Mouse (Mus musculus): ENCODE data around the gene Ckap4.

DNA sequence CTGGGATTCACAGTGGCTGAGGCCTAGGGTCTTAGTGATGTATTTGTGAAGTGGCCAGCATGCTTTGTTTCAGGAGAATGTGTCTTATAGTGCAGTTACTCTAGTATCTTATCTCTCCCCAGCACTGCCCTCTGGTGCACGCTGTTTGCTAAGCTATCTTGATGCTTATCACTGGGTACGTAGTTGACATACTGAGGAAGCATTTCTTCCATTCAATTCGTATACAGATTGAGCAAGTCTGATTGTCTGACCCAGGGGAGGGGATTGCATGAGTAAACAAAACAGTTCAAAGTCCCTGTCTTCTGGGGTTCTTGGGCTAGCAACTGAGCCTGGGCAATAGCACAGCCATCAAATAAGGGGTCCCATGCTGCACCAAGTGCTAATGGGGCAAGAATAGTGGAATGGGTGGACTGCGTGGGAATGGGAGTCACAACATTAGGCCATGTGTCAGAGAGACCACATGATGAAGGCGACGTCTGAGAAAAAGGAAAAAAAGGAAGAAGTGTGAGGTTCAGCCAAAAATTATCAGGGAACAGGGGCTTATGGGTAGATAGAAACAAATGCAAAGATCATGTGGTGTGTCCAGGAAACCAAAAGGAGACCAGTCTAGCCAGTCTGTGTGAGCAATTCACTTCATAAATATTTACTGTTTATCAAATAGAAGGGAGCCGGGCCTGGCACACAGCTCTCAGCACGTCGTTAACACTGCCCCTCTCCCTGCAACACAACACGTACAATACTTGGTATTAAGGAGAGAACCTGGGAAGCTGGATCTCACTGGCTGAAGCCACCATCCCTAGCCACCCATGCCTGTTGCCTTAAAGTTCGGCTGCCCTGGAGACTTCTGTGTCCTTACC is 9.2 kb upstream of the Ckap4 start:
- TF ChIP-seq POLR2A (IDR thresholded peaks at IDR 0.05; ENCODE audit: borderline replicate concordance, low read depth, low read length) = no peak
- TF ChIP-seq CTCF (IDR thresholded peaks at IDR 0.05; ENCODE audit: low read depth, low read length) = no peak
